Mouse (Mus musculus) CH12F3 (cell line): ENCODE results near the gene Rtn4rl2.

Source experiments
- in situ Hi-C: fragments of 300-500 bp; cut with MboI; formaldehyde crosslinking; loops from 2 replicates; pipeline ENCODE4 v1.14.3; 2020; ENCODE audit warnings: low sequenced_read_pairs

The Rtn4rl2 gene

GRCm38 (mm10) chr2:84850407-84851129, 35.9 kb downstream of the Rtn4rl2 start:
- in situ Hi-C loops = no loop called here

DNA sequence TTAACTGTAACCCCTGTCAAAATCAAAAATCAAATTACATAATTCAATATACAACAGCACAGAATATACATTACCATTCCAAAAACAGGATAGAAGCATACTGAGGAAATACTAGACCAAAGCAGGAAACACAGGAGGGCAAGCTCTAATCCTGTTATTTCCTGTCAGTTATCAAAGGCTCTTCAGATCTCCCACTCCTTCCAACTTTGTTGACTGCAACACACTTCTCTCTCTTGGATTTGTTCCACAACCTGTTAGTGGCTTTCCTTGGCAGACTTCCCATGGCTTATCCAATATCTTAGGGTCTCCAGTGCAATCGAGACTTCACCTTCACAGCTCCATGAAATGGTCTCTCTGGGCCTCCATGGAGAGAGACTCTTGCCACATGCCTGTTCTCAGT, 41.3 kb downstream of the Rtn4rl2 start:
- in situ Hi-C loops = no loop called here

GRCm38 (mm10) chr2:84843654-84844053, 42.9 kb downstream of the Rtn4rl2 start:
- in situ Hi-C loops = no loop called here

DNA sequence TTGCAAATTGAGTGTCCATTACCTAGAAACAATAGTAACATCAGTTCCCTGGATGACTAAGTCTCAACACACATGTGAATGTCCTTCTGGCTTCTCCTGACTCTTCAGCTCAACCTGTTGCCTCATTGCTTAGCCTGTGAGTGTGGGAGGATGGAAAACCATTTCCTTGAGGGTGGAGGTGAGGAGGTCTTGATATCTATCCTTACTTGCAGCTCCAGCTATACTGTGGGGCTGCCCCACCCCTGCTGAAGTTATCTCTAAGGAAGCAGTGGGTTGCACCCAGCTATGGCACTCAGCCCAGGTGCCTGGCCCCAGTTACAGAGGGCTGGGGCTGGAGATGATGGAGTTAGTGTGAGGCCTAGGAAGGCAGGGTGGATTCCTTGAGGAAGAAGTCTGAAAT, 44.6 kb downstream of the Rtn4rl2 start:
- in situ Hi-C loops = no loop called here

DNA sequence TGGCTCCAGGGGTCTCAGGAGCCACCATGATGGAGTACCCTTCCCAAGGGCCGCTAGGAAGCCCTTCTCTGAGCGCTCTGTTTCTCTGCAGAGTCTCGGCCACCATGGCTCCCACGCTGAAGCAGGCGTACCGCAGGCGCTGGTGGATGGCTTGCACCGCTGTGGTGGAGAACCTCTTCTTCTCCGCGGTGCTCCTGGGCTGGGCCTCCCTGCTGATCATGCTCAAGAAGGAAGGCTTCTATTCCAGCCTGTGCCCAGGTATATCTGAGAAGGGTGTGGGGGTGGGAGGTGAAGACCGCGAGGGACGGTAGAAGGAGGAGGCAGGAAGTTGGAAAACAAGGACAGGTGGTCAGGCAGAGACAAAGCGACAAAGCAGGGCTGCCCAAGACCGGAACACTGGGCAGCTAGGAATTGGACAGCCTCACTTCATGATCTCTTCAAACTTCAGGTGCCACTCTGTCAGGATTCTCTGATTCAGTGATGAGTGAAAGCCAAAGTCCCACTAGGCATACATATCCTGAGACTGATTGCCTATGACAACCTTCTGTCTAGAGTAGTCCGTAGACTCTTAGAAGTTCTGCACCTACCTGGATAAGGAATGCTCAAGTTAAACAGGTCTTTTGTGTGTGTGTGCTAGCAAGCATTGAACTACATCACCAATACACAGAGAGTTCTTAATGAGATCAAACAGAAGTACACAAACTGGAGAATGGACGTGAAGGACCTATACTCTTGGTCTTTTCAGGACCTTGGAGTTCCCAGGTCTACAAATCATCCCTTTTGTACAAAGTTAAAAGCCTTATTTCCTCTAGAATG, 45.6 kb downstream of the Rtn4rl2 start:
- in situ Hi-C loops = no loop called here

- in situ Hi-C loops = no loop called here
These were observed 46.3 kb downstream of the Rtn4rl2 start for GRCm38 (mm10) chr2:84840016-84840747.

GRCm38 (mm10) chr2:84838993-84839980, 47.2 kb downstream of the Rtn4rl2 start:
- in situ Hi-C loops = no loop called here

DNA sequence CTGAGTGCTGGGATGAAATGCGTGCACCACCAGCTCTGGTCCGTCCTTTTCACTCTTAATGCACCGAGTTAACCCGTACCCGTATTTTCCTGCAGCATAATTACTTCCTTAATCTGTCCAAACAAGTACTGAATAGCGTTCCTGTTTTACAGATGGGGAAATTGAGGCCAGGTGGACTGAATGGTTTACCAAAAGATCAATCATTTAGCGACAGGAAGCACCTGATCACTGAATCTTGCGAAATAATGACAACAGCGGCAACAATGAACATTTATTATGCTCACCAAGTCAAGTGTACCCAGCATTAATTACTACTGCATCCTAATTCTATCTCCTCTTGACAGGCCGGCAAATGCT, 47.9 kb downstream of the Rtn4rl2 start, which contains the start of gene Slc43a1:
Slc43a1 (plus strand) TSS at position 258 of the 357 bp plus-strand sequence.
- in situ Hi-C loops = no loop called here

DNA sequence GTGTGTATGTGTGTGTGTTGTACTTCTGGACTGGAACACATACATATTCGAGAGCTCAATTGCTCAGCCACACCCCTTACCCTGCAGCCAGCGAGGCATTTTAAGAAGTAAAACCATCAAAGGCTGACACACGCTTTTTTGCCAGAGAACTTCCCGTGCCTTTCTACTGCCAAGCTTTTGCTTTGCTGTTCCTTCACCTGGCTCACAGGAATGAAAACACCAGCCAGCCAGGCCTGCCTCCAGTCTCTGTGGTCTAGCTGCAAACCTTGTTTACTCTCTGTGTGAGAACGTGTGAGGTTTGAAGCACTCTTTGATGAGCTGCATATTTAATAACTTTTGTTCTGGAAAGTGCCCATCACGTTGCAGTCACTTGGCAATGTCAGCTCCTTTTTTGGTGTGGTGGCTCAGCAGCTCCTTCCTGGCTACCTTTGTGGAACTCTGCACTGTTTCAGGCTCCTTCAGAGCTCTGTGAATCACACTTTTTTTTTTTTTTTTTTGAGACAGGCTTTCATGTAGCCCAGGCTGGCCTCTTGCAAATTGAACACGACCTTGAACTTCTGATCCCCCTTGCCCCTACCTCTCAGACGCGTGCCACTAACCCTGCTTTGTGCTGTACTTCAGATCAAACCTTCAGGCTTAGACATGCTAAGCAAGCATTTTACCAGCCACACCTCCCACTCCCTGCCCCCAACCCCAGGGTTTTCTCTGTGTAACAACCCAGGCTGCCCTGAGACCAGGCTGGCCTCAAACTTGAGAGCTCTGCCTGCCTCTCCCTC, 48.5 kb downstream of the Rtn4rl2 start:
- in situ Hi-C loops = no loop called here

DNA sequence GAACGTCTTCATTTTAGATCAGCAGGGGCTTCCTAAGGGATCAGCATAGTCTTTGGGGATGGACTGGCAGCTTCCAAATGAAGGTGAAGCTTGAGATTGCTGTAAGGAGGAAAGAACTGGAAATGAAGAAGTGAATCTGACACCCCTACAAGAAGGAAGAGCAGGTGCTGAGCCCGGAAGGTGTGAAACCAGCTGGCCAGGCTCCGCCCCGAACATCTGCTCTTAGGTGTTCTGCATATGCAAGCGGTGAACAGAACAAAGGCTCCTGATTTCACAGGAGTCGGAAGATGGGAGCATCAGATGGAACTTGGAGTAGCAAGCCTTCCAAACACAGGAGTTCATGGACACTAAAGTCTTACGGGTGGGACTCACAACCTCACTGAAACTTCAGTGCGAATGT, 49.4 kb downstream of the Rtn4rl2 start:
- in situ Hi-C loops = no loop called here

DNA sequence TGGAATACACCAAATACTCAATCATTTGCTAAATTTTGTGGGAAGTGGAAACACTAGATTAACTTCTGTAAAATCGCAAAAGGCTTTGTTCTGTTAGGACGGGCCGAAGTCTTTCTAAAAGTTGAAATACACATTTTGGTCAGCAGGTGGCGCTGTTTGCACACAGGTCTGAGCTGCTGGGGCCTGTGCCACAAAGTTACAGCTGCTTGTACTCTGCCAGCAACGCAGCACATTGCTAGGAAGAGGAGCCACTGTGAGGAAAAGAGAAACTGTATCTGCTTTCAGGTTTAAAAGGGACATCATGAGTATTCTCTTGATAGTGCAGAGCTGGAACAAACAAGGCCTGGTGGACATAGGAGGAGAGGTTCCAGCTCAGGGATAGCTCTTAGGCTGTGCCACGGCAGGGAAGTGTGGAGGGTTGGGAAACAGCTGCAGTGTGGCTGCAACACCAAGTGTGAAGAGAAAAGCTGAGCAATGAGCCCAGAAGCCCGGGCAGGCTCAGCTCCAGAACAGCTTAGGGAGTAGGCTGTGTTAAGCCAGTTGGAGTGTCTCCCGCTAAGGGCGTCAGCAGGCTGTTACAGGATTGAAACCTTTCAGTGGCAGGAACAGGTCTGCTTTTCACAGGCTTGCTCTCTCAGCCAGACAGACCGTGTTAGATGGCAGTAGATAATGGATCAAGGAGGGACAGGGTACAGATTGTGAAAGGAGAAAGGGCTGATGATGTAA, 54.7 kb downstream of the Rtn4rl2 start:
- in situ Hi-C loops = no loop called here

GRCm38 (mm10) chr2:84827283-84827920, 59.1 kb downstream of the Rtn4rl2 start:
- in situ Hi-C loops = no loop called here

- in situ Hi-C loops = no loop called here
These were observed 59.8 kb downstream of the Rtn4rl2 start, which contains the start of gene Timm10 for GRCm38 (mm10) chr2:84826488-84827282. TSS of gene Timm10 (plus strand) at chr2:84826997.

DNA sequence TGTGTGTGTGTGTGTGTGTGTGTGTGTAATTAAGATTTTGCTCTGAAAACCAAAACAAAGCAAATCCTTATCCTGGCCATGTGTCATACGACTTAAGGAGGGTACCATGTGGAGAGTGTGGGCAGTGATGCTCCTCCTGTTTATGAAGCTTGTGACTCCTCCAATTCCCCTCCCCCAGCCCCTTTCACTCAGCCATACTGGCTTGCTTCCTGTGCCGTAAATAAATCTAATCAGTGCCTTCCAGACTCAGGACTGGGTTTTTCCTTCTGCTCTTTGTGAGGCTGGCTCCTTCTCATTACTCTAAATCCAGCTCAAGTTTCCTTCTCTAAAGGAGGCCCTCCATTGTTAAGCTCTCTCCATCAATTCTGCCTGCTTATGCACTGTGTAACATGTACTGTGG, 63.3 kb downstream of the Rtn4rl2 start:
- in situ Hi-C loops = no loop called here

DNA sequence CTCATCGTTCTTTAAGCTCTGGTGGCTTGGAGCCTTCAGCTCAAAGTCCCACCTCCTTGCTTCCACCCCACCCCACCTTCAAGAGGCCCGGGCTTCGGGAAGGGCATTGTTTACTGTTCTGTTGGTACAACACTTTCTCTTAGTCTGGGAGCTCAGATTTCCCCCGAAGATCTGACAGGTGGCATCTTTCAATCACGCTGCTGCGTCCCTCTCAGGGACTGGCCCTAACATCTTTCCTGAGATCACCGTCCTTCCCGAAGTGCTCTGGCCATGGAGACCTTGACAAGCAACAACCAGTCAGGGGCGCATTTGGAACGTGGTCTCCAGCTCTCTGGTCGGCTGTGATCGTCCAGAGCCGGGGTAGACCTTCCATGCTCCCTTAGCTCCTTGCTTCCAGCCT, 64.0 kb downstream of the Rtn4rl2 start, which contains the start of gene Smtnl1:
Smtnl1 (minus strand) TSS at position 101 of the 400 bp plus-strand sequence.
- in situ Hi-C loops = no loop called here
